Mouse (Mus musculus): ENCODE measurements around the gene Olfr1008.

GRCm38 (mm10) chr2:85711159-85711558 lies 21.9 kb downstream of the Olfr1008 start:
- TF ChIP-seq HCFC1 (IDR thresholded peaks at IDR 0.05; ENCODE audit: low read depth, low read length) (no peak), POLR2A (IDR thresholded peaks at IDR 0.05; ENCODE audit: control insufficient read depth in 1 of 2, insufficient read depth in 1 of 2, low read depth in 1 of 2, low read length in 2 of 2, poor library complexity in 1 of 2) (no peak), TAL1 (IDR thresholded peaks at IDR 0.05; ENCODE audit: low read length) (no peak), GATA1 (IDR thresholded peaks at IDR 0.05; ENCODE audit: low read depth, low read length) (no peak), ZNF384 (IDR thresholded peaks at IDR 0.05; ENCODE audit: low read depth, low read length) (no peak), MAFK (IDR thresholded peaks at IDR 0.05; ENCODE audit: borderline replicate concordance, low read depth, low read length) (no peak), NRF1 (IDR thresholded peaks at IDR 0.05; ENCODE audit: insufficient read depth, low read depth, low read length, poor library complexity, severe bottlenecking) (no peak)
